Mouse (Mus musculus): ENCODE results near the gene Ankrd2.

DNA sequence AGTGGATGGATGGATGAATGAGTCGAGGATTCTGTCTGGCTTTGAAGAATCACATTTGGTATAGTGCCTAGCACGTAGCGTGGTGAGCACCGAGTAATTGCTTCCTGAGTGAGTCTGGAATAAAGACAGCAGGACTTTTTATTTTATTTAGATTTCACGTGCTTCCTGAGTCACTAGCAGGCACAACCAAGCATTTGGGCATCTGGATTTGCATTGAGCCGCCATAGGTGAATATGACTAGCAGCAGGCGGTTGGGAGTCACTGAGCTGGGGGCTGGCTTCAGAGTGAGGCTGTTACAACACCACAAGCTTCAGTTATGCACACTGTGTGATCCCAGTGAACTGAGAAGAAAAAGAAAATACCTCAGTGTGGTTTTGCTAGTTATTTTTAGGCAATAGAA, 26.7 kb upstream of the Ankrd2 start:
- TF ChIP-seq POLR2A (IDR thresholded peaks at IDR 0.05; ENCODE audit: low read depth, low read length) (no peak), CTCF (IDR thresholded peaks at IDR 0.05; ENCODE audit: extremely low read depth, insufficient read depth, insufficient read length, insufficient replicate concordance) (no peak)
